Mouse (Mus musculus): ENCODE data around the gene Edem3. TPM values are rescaled to one million over a fixed set of nuclear protein-coding genes. Genes with fewer than 3 reads are reported as not detected.

Gene Edem3
- total RNA-seq, 2 experiments from 2014 or later, result 38.6 to 38.9 TPM

GRCm38 (mm10) chr1:151861334-151861995 is 106.3 kb downstream of the Edem3 start:
- DNase-seq (ENCODE audit: extremely low spot score in 1 of 2, low spot score in 1 of 2), result no peak

GRCm38 (mm10) chr1:151862109-151862508 is 106.9 kb downstream of the Edem3 start:
- no peak for DNase-seq (ENCODE audit: extremely low spot score in 1 of 2, low spot score in 1 of 2)

- DNase-seq (ENCODE audit: extremely low spot score in 1 of 2, low spot score in 1 of 2), result no peak
Observed at GRCm38 (mm10) chr1:151863135-151863796, 108.1 kb downstream of the Edem3 start.

- DNase-seq (ENCODE audit: extremely low spot score in 1 of 2, low spot score in 1 of 2), result no peak
Observed at GRCm38 (mm10) chr1:151863797-151864147, 108.6 kb downstream of the Edem3 start.

GRCm38 (mm10) chr1:151864326-151864725 is 109.2 kb downstream of the Edem3 start:
- DNase-seq (ENCODE audit: extremely low spot score in 1 of 2, low spot score in 1 of 2), result no peak

Other genes starting within 250 kb of the Edem3 start
- gene Fam129a, start 184.2 kb upstream of the Edem3 start, total RNA-seq (2021), result 1 to 10 TPM; 1.7 to 2.4 TPM